Mouse (Mus musculus) cerebellum, adult 2 months (tissue): Measurements from ENCODE around the gene Rbms3.

Experiments used
- CTCF ChIP-seq: fragments of 200-500 bp; IDR thresholded peaks from 2 replicates; pipeline ENCODE4 v1.5.1; 2011; ENCODE audit warnings: low read depth, mild to moderate bottlenecking, control low read depth, low read length, moderate library complexity, borderline replicate concordance; ENCODE audit not compliant: insufficient read depth
- POLR2A ChIP-seq: fragments of 200-500 bp; IDR thresholded peaks from 2 replicates; pipeline ENCODE4 v1.6.1; 2011; ENCODE audit warnings: low read length, control low read depth, borderline replicate concordance; ENCODE audit not compliant: insufficient read depth

DNA sequence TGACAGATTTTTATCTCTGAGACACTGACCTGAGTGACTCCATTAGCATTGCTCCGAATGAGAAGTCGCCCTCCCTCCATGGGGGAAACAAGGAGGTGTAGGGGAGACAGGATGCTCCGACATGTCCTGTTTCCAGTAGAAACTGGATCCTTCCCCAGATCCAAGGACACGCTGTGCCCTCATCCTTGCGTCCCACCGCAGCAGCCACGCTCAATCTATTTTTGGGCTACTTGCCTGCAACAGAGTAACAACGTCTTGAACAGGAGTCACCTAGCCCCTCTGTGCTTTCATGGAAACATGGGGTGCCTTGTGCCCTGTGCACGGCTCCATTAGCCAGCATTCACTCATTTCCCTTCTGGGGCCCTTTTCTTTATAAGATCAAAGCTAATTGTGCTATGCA lies at the start of gene Rbms3:
- no peak for TF ChIP-seq POLR2A
- no peak for TF ChIP-seq CTCF
